Mouse (Mus musculus) intestine, embryonic 14.5 days (tissue): ENCODE results near the gene Upk1b. TPM values are rescaled to one million over a fixed set of nuclear protein-coding genes. Genes with fewer than 3 reads are reported as not detected.

Experiments used
- ATAC-seq: fragments of 200-750 bp; cut with Nextera tagmentation; replicated peaks from 2 replicates; pipeline ENCODE4 v1.8.0; 2017; ENCODE audit warnings: low read depth, moderate number of reproducible peaks, moderate TSS enrichment, moderate library complexity; ENCODE audit not compliant: low FRiP score, low TSS enrichment
- DNase-seq: peaks from one replicate; pipeline ENCODE4 v3.0.0-alpha.2; 2018; ENCODE audit warnings: low spot score
- H3K27ac ChIP-seq: fragments of 300-500 bp; sonication (generic); 2 replicates; pipeline ENCODE4 v1.5.1; 2014; ENCODE audit warnings: low read depth, mild to moderate bottlenecking, control low read depth
- H3K27me3 ChIP-seq: fragments of 300-500 bp; sonication (generic); replicated peaks from 2 replicates; pipeline ENCODE4 v1.6.1; 2014; ENCODE audit warnings: low read length, control low read depth; ENCODE audit not compliant: control insufficient read depth, insufficient read depth
- H3K36me3 ChIP-seq: fragments of 300-500 bp; sonication (generic); 2 replicates; pipeline ENCODE4 v1.6.1; 2014; ENCODE audit warnings: low read length, control low read depth; ENCODE audit not compliant: control insufficient read depth, insufficient read depth
- H3K4me1 ChIP-seq: fragments of 300-500 bp; sonication (generic); replicated peaks from 2 replicates; pipeline ENCODE4 v1.6.1; 2014; ENCODE audit warnings: low read length, control low read depth, mixed read lengths; ENCODE audit not compliant: control insufficient read depth, insufficient read depth
- H3K4me2 ChIP-seq: fragments of 300-500 bp; sonication (generic); 2 replicates; pipeline ENCODE4 v1.6.1; 2014; ENCODE audit warnings: low read length
- H3K4me3 ChIP-seq: fragments of 300-500 bp; sonication (generic); 2 replicates; pipeline ENCODE4 v1.5.1; 2014; ENCODE audit warnings: low read depth, low read length, control low read depth, mixed read lengths
- H3K9ac ChIP-seq: fragments of 300-500 bp; sonication (generic); 2 replicates; pipeline ENCODE4 v1.6.1; 2014; ENCODE audit warnings: mild to moderate bottlenecking, low read length
- H3K9me3 ChIP-seq: fragments of 300-500 bp; sonication (generic); 2 replicates; pipeline ENCODE4 v1.6.1; 2016; ENCODE audit warnings: low read length, control low read depth; ENCODE audit not compliant: control insufficient read depth
- WGBS: fragments of 180-500 bp; shearing (Covaris S2); extraction: QIAGEN DNeasy Blood & Tissue Kit; methylation state at CpG from one replicate; pipeline ENCODE4 v1.1.7; 2014; 5-methylcytosine and 5-hydroxymethylcytosine counted together
- polyA plus RNA-seq: library from polyadenylated mRNA; unstranded; fragments of >200 nt; fragmentation: Nextera tagmentation; extraction: Ambion mirVana; gene quantifications from 2 replicates; pipeline ENCODE4 v1.2.1, GENCODE M21; 2014

The Upk1b gene
- polyA plus RNA-seq, 1 experiment from 2014 or later = 26.6 TPM

DNA sequence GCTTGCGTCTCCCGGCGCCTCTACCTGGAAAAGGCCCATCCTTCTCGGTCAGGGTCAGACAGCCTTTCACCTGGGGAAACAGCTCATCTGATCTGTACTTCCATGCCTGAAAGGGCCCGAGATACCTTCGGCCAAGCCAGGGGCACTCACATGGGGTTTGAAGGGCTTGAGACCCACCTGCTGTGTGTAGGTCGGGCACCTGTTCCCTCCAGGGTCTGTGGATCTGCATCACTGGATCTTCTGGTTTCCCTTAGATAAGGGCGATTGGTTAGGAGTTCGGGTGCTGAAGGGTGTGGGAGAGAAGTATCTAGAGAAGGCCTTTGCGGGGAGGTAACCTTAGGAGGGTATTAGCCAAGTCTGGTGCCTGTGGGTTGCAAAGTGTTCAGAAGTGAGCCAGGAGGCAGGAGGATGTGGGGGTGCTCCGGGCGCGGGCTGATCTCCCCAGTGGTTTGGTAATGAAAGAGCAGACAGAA is 57.4 kb downstream of the Upk1b start:
- H3K9me3 ChIP-seq = no peaks in the 10 kb centered on the region
- WGBS = 0% methylated on average over 13 of the region's 13 CpGs
- H3K4me3 ChIP-seq = peak overlapping the region; percentile 74
- H3K4me1 ChIP-seq = no peaks in the 10 kb centered on the region; the same call in 1 of the 2 replicates
- H3K9ac ChIP-seq = peak overlapping the region; percentile 71
- no peaks in the 10 kb centered on the region for H3K27me3 ChIP-seq
- H3K27ac ChIP-seq = peak overlapping the region; percentile 82
- peak overlapping the region; percentile 58 for H3K4me2 ChIP-seq
- DNase-seq = peak; percentile 87
- peak; percentile 60 for ATAC-seq
- H3K36me3 ChIP-seq = 0 out of 2 replicates have a peak, but pooled peaks cover 4% of the 10 kb centered on the region

DNA sequence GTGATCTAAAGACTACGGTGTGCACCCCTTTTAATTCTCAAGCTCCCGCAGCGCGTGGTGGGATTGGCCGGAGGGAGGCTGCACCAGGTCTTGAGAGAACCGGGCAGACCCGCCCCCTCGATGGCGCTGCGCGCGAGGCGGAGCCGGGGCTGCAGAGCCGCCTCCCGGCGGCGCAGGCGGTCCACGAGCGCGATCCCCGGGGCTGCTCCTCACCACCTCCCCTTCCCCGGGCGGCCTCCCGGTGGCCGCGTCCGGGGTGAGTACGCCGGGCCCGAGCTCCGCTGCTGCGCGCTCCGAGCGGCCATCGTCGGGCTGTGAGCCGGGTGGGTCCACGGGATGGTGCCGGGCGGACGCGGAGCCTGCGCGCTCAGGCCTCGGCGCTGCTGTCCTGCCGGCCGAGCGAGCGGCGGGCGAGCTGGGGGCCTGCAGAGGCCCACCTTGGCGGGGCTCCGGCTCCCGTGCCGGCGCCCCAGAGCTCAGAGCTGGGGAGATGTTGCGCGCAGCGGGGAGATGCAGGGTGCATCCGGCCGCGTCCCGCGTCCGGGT is 57.9 kb downstream of the Upk1b start, which contains the start of gene B4galt4:
B4galt4 (plus strand) TSS at position 152 of the 546 bp plus-strand sequence.
- Histone ChIP-seq H3K9me3 (no peaks in the 10 kb centered on the region), H3K4me1 (no peaks in the 10 kb centered on the region; the same call in 1 of the 2 replicates), H3K4me3 (peak within 1 kb of the TSS; percentile 74), H3K27me3 (no peaks in the 10 kb centered on the region), H3K36me3 (0 out of 2 replicates have a peak, but pooled peaks cover 4% of the 10 kb centered on the region), H3K9ac (peak within 1 kb of the TSS; percentile 71), H3K4me2 (peak within 1 kb of the TSS; percentile 58), H3K27ac (peak within 1 kb of the TSS; percentile 82)
- ATAC-seq (peak; percentile 95), DNase-seq (peak; percentile 90)
- 0% methylated on average over 55 of the region's 69 CpGs for WGBS

DNA sequence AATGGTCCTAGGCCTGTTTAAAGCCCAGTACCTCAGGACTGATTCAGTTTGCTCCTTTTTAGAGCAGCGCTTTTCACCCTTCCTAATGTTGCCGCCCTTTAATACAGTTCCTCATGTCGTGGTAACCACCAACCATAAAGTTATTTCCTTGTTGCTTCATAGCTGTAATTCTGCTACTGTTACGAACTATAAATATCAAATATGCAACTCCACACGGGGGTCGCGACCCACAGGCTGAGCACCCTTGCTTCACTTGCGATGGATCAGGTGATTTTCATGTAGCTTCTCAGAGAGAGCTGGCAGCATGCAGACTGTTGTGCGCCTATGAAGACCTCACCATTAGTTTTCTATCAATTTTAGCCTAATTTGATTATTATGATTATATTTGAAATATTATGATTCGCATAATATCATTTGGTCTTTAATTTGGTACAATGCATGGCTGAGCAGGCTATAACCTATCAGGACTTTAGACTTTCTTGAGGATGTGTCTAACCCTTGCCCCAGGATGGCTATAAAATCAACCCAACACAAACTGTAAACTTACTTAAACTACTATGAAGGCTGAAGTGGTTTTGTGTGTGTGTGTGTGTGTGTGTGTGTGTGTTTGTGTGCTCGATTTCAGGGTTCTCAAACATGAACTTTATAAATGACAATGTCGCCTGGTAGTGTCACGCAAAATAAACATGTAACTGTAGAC is 58.8 kb downstream of the Upk1b start:
- no peak overlapping the region for H3K27ac ChIP-seq
- DNase-seq = no peak

DNA sequence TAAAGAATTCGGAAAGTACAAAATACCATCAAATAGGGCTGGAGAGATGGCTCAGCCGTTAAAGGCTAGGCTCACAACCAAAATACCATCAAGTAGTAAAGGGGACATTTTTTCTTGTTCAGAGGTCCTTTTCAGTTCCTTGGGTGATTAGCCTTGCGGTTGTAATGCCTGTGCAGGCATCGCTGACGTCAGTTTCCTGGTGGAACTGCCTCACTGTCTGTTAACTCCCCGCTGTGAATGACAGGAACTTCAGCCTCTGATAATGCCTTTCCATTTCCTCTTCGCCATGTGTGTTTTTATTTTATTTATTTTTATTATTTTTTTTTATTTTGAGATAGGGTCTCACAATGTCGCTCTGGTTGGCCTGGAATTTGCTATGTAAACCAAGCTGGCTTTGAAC is 69.2 kb downstream of the Upk1b start:
- Histone ChIP-seq H3K9ac (no peak overlapping the region), H3K27me3 (no peaks in the 10 kb centered on the region), H3K36me3 (no peaks in the 10 kb centered on the region), H3K27ac (no peak overlapping the region), H3K9me3 (no peaks in the 10 kb centered on the region), H3K4me2 (no peak overlapping the region), H3K4me3 (no peak overlapping the region), H3K4me1 (0 out of 2 replicates have a peak, but pooled peaks cover 2% of the 10 kb centered on the region)
- 49% methylated on average over 8 of the region's 8 CpGs for WGBS
- DNase-seq (peak; percentile 42), ATAC-seq (no peak)

More for the DNA sequence above, 58.8 kb downstream of the Upk1b start:
- Histone ChIP-seq H3K27me3 (no peaks in the 10 kb centered on the region), H3K4me3 (peak overlapping the region; percentile 74), H3K4me2 (peak overlapping the region; percentile 58), H3K36me3 (0 out of 2 replicates have a peak, but pooled peaks cover 4% of the 10 kb centered on the region), H3K9ac (no peak overlapping the region), H3K9me3 (no peaks in the 10 kb centered on the region), H3K4me1 (no peaks in the 10 kb centered on the region; the same call in 1 of the 2 replicates)
- no peak for ATAC-seq
- 79% methylated on average over 13 of the region's 13 CpGs for WGBS

DNA sequence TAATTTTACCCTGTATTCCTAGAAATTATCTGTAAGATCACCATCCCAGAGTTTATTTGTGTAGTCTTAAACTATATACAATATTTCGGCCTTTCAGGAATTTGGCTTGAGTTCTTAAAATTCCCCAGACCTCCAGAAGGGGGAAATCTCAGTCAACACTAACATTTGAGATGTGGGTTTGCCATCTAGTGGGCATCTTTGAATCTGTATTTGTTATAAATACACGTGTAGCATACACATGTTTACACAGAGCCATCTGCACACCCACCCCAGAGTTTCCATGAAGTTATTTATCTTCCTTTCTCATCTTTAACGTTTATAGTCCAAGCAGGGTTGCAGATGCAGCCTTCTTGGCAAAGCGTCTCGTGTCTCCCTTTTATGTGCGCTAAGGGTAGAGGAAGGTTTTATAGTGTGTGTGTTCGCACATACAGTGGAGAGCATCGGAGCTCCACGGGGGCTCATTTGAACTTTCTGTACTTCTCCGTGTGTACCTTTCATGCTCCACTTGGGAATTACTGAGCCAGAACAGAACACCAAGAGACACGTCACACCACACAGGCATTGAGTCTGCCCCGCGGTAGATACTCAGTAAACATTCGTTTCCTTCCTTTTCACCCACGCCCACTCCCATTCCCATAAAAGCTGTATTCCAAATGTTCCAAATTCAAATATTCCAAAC is 70.4 kb downstream of the Upk1b start:
- 0 out of 2 replicates have a peak, but pooled peaks have one; percentile 47 for ATAC-seq
- no peak overlapping the region for H3K9ac ChIP-seq
- H3K4me3 ChIP-seq = no peak overlapping the region
- no peaks in the 10 kb centered on the region for H3K27me3 ChIP-seq
- no peaks in the 10 kb centered on the region for H3K9me3 ChIP-seq
- H3K4me2 ChIP-seq = peak overlapping the region; percentile 50
- peak; percentile 58 for DNase-seq
- 36% methylated on average over 15 of the region's 15 CpGs for WGBS
- no peaks in the 10 kb centered on the region for H3K36me3 ChIP-seq
- H3K27ac ChIP-seq = peak overlapping the region; percentile 25; the same call in 1 of the 2 replicates
- 0 out of 2 replicates have a peak, but pooled peaks cover 2% of the 10 kb centered on the region for H3K4me1 ChIP-seq

DNA sequence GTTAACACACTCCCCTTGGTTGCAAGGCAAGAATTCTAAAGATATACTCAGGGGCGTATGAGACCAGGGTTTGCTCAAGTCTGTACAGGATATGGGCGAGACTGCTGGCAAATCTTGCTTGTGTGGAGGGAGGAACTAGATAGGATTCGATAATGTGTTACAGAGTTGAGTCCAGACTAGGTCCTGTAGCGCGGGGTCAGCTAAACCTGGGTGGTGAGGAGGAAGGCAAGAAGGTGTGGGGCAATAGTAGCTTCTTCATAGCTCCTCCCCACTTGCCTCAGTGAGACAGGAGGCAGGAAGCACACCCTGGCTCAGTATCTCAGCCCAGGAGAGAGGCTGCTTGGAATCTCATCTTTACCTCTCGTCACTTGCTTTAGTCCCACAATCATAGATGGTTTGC is 71.0 kb downstream of the Upk1b start:
- WGBS = 85% methylated on average over 6 of the region's 6 CpGs

DNA sequence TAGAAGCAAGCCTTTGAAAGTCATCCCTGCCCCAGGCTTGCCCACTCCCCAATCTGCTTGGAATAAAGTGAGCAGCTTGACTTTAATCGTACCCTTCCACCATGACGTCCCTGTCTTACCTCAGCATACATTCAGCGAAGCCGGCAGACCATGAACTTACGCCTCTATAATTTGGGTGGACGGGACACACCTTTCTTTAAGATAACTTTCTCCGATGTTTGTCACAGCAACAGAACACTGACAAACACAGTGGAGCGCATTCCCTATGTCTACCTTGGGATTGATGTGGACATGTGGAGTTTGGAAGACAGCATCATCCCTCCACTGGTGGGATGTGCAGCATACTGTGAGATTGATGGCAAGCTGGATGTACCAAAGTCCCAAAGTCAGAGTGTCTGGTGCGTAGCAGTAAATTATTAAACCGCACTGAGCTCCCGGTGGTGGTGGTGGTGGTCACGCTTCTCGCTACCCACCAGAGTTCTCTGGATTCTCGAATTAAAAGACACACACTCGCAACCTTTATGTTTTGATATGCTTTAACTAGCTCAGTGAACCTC is 71.5 kb downstream of the Upk1b start:
- DNase-seq (no peak), ATAC-seq (no peak)
- 92% methylated on average over 15 of the region's 15 CpGs for WGBS
- Histone ChIP-seq H3K9me3 (no peaks in the 10 kb centered on the region), H3K4me1 (0 out of 2 replicates have a peak, but pooled peaks cover 2% of the 10 kb centered on the region), H3K36me3 (no peaks in the 10 kb centered on the region), H3K4me3 (no peak overlapping the region), H3K4me2 (no peak overlapping the region), H3K27ac (no peak overlapping the region), H3K27me3 (no peaks in the 10 kb centered on the region), H3K9ac (no peak overlapping the region)

More for the DNA sequence above, 71.0 kb downstream of the Upk1b start:
- Histone ChIP-seq H3K9ac (no peak overlapping the region), H3K9me3 (no peaks in the 10 kb centered on the region), H3K4me1 (0 out of 2 replicates have a peak, but pooled peaks cover 2% of the 10 kb centered on the region), H3K27me3 (no peaks in the 10 kb centered on the region), H3K4me3 (no peak overlapping the region), H3K4me2 (no peak overlapping the region), H3K27ac (no peak overlapping the region), H3K36me3 (no peaks in the 10 kb centered on the region)
- peak; percentile 48 for DNase-seq
- no peak for ATAC-seq

DNA sequence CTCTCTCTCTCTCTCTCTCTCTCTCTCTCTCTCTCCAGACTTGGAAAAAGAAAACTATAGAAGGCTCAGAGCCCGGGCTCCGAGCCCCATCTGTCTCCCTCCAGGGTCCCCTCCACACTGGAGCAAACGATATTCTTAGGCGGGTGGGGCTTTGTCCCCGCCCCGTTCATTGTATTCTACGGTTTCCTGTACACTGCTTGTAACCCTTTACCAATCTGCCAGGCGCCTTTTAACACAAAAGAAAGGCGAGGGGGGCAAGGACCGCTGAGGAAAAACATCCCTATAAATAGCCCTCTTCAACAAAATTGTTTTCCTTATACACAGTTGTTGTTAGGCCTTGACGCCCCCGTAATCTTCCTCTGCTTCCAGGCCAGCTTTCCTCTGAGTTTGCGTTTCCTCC is 75.2 kb downstream of the Upk1b start:
- Histone ChIP-seq H3K27me3 (no peaks in the 10 kb centered on the region), H3K27ac (no peak overlapping the region), H3K4me3 (no peak overlapping the region), H3K36me3 (no peaks in the 10 kb centered on the region), H3K4me1 (0 out of 2 replicates have a peak, but pooled peaks cover 2% of the 10 kb centered on the region), H3K9me3 (no peaks in the 10 kb centered on the region), H3K4me2 (no peak overlapping the region), H3K9ac (no peak overlapping the region)
- ATAC-seq = no peak
- peak; percentile 42 for DNase-seq
- WGBS = 69% methylated on average over 13 of the region's 13 CpGs
